Mouse (Mus musculus) midbrain, embryonic 10.5 days (tissue): ENCODE data around the gene Ttc34. TPM values are rescaled to one million over a fixed set of nuclear protein-coding genes. Genes with fewer than 3 reads are reported as not detected.

Experiments used
- DNase-seq: peaks from one replicate; pipeline ENCODE4 v3.0.0-alpha.2; 2017; ENCODE audit warnings: low spot score
- H3K27ac ChIP-seq: fragments of 300-500 bp; sonication (generic); replicated peaks from 2 replicates; pipeline ENCODE4 v1.5.1; 2016; ENCODE audit warnings: mild to moderate bottlenecking
- H3K27me3 ChIP-seq: fragments of 300-500 bp; sonication (generic); 2 replicates; pipeline ENCODE4 v1.6.1; 2016; ENCODE audit warnings: low read depth, mild to moderate bottlenecking; ENCODE audit not compliant: poor library complexity, severe bottlenecking
- H3K36me3 ChIP-seq: fragments of 300-500 bp; sonication (generic); 2 replicates; pipeline ENCODE4 v1.6.1; 2016; ENCODE audit warnings: mild to moderate bottlenecking, moderate library complexity
- H3K4me1 ChIP-seq: fragments of 300-500 bp; sonication (generic); 2 replicates; pipeline ENCODE4 v1.6.1; 2016
- H3K4me3 ChIP-seq: fragments of 300-500 bp; sonication (generic); 2 replicates; pipeline ENCODE4 v1.5.1; 2016; ENCODE audit warnings: mild to moderate bottlenecking, moderate library complexity
- H3K9me3 ChIP-seq: fragments of 300-500 bp; sonication (generic); replicated peaks from 2 replicates; pipeline ENCODE4 v1.6.1; 2016; ENCODE audit warnings: mild to moderate bottlenecking
- WGBS: fragments of 180-500 bp; shearing (Covaris S2); methylation state at CpG from one replicate; pipeline ENCODE4 v1.1.7; 2016; 5-methylcytosine and 5-hydroxymethylcytosine counted together
- polyA plus RNA-seq: library from polyadenylated mRNA; unstranded; fragments of >200 nt; fragmentation: Nextera tagmentation; extraction: Ambion mirVana; gene quantifications from 2 replicates; pipeline ENCODE4 v1.2.1, GENCODE M21; 2016

The Ttc34 gene
- polyA plus RNA-seq, 1 experiment from 2014 or later = 0.22 TPM

GRCm38 (mm10) chr4:154863436-154863935, 26.2 kb downstream of the Ttc34 start:
- 87% methylated on average over 3 of the region's 3 CpGs for WGBS
- Histone ChIP-seq H3K4me1 (peaks cover 26% of the 10 kb centered on the region), H3K9me3 (no peaks in the 10 kb centered on the region), H3K36me3 (no peaks in the 10 kb centered on the region), H3K27ac (peak overlapping the region; percentile 89), H3K27me3 (peaks cover 57% of the 10 kb centered on the region), H3K4me3 (peak overlapping the region; percentile 53; the same call in 1 of the 2 replicates)
- no peak for DNase-seq

DNA sequence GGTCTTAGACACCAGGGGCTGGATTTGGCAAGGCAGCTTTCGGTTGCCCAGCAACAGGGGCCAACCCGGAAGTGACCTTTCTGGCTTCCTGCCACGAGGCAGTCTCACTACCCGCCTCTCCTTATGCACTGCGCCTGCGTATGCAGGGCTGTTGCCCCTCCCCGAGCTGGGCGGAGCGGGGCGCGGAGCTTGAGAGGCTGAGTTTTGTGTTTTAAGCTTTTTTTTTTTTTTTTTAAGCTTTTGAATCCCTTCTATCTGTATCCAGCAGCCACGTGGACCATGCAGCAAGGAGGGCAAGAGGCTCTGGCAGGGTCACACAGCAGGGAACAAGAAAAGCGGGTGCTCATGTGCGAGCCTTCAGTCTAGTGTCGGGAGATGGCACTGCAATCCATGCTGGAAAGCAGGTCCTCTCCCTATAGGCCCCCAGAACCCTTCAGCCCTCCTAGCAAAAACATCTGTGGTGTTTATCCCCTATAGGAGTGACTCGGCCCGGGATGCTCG, 27.1 kb downstream of the Ttc34 start:
- Histone ChIP-seq H3K27me3 (peaks cover 57% of the 10 kb centered on the region), H3K4me3 (peak overlapping the region; percentile 53), H3K27ac (peak overlapping the region; percentile 89), H3K36me3 (no peaks in the 10 kb centered on the region), H3K9me3 (no peaks in the 10 kb centered on the region), H3K4me1 (peaks cover 30% of the 10 kb centered on the region)
- peak; percentile 97 for DNase-seq
- WGBS = 1% methylated on average over 18 of the region's 18 CpGs

- Histone ChIP-seq H3K27ac (peak overlapping the region; percentile 89), H3K36me3 (no peaks in the 10 kb centered on the region), H3K4me3 (peak overlapping the region; percentile 53), H3K9me3 (no peaks in the 10 kb centered on the region), H3K4me1 (peaks cover 30% of the 10 kb centered on the region), H3K27me3 (peaks cover 63% of the 10 kb centered on the region)
- DNase-seq = no peak
- WGBS = 82% methylated on average over 18 of the region's 18 CpGs
Measured at GRCm38 (mm10) chr4:154864961-154865760, 27.9 kb downstream of the Ttc34 start.

GRCm38 (mm10) chr4:154866391-154866790, 29.1 kb downstream of the Ttc34 start:
- H3K4me3 ChIP-seq = no peak overlapping the region
- DNase-seq = no peak
- H3K36me3 ChIP-seq = no peaks in the 10 kb centered on the region
- peaks cover 42% of the 10 kb centered on the region for H3K4me1 ChIP-seq
- H3K27me3 ChIP-seq = peaks cover 66% of the 10 kb centered on the region
- H3K27ac ChIP-seq = no peak overlapping the region
- 91% methylated on average over 5 of the region's 5 CpGs for WGBS
- no peaks in the 10 kb centered on the region for H3K9me3 ChIP-seq

DNA sequence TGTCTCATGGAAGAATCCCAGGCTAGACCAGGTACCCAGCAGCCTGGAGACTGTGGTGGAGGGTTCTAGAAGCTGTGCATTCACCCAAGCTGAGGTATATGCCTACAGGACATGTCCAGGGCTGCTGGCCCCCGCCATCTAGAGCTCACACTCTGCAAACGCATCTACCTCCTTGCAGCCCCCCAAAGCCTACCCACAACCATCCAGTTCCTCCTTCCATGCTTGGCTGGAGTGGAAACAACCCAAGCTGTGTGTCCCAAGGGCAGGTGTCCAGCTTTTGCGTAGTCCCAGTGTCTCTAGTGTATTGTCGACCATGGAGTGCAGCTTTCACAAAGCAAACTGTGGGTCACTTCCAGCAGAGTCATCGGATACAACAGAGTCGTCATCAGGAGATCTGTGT, 30.0 kb downstream of the Ttc34 start:
- Histone ChIP-seq H3K4me3 (no peak overlapping the region), H3K27ac (no peak overlapping the region), H3K4me1 (peaks cover 51% of the 10 kb centered on the region), H3K36me3 (no peaks in the 10 kb centered on the region), H3K9me3 (no peaks in the 10 kb centered on the region), H3K27me3 (peaks cover 68% of the 10 kb centered on the region)
- DNase-seq = no peak
- WGBS = 88% methylated on average over 6 of the region's 6 CpGs

DNA sequence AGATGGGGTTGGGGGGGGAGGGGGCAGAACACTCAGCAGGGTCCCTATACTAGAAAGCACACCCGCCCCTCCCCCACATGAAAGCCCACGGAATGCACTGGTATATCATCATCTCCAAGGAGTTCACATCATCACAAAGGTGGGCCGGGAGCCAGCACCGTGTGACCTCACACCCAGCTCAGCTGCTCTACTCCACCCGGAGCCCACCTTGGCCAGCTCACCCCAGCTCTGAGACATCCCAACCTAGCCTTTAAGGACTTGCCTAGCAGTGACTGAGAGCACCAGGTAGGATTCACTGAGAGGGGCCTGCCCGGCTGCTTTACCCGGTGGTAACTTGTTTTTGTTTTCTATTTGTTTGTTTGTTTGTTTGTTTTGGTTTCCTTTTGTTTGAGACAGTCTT, 32.2 kb downstream of the Ttc34 start, which contains the start of gene Mmel1:
Gene Mmel1, plus strand, starts transcription at position 146 of the 400 bp plus-strand sequence.
- WGBS = 93% methylated on average over 7 of the region's 7 CpGs

GRCm38 (mm10) chr4:154870721-154871120, 33.5 kb downstream of the Ttc34 start:
- 56% methylated on average over 4 of the region's 4 CpGs for WGBS
- Histone ChIP-seq H3K27ac (no peak overlapping the region), H3K9me3 (no peaks in the 10 kb centered on the region), H3K4me3 (no peak overlapping the region), H3K36me3 (no peaks in the 10 kb centered on the region), H3K4me1 (peaks cover 32% of the 10 kb centered on the region), H3K27me3 (peaks cover 75% of the 10 kb centered on the region)
- no peak for DNase-seq

More for the DNA sequence above, 32.2 kb downstream of the Ttc34 start, which contains the start of gene Mmel1:
- DNase-seq = no peak
- H3K9me3 ChIP-seq = no peaks in the 10 kb centered on the region
- H3K4me1 ChIP-seq = peaks cover 42% of the 10 kb centered on the region
- H3K27ac ChIP-seq = no peak within 1 kb of the TSS
- H3K4me3 ChIP-seq = no peak within 1 kb of the TSS
- H3K27me3 ChIP-seq = peaks cover 82% of the 10 kb centered on the region
- no peaks in the 10 kb centered on the region for H3K36me3 ChIP-seq

DNA sequence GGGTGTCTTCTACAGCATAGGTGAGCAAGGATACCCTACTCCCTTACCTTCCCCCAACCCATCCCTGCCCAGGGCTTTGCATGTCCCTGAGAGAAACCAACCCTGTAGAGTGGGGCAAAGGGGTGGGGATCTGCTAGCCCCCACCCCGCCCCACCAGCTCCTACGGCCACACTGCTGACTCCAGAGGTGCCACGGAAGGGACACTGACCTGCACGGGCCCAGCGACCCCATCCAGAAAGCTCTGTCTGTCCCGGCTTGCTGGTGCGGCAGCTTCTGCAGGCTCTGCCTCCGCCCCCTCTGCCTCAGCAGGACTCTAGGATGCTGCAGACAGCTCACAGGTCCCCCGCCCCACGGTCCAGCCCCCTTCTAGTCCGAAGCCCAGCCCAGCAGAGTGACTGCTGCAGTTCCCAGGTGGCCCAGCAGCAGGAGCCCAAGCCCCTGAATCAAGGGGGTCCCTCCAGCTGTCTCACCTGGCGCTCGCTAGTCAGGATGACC, 34.5 kb downstream of the Ttc34 start:
- 3% methylated on average over 13 of the region's 13 CpGs for WGBS
- H3K27ac ChIP-seq = peak overlapping the region; percentile 66
- H3K4me3 ChIP-seq = peak overlapping the region; percentile 43
- H3K9me3 ChIP-seq = no peaks in the 10 kb centered on the region
- H3K4me1 ChIP-seq = peaks cover 43% of the 10 kb centered on the region
- peak; percentile 57 for DNase-seq
- no peaks in the 10 kb centered on the region for H3K36me3 ChIP-seq
- H3K27me3 ChIP-seq = peaks cover 67% of the 10 kb centered on the region

DNA sequence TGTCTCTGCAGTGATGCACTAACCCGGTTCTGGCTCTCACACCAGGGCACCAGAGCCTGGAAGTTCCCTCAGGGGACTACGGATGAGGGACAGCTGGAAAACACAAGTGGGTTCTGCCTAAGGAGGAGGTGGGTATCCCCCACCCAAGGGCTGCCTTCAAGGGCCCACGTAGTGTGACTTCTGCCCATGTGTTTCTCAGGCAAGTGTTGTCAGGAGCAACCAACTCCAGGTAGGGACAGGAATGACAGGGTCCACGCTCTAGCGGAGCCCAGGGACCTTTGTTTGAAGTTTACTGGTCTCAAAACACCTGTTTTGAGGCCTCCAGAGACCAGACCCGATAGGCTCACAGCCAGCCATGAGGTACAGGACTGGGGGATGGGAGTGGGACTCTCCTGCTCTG, 35.9 kb downstream of the Ttc34 start:
- H3K36me3 ChIP-seq = no peaks in the 10 kb centered on the region
- 79% methylated on average over 6 of the region's 6 CpGs for WGBS
- H3K4me1 ChIP-seq = peaks cover 52% of the 10 kb centered on the region
- peaks cover 53% of the 10 kb centered on the region for H3K27me3 ChIP-seq
- H3K4me3 ChIP-seq = no peak overlapping the region
- H3K27ac ChIP-seq = no peak overlapping the region
- no peak for DNase-seq
- no peaks in the 10 kb centered on the region for H3K9me3 ChIP-seq

DNA sequence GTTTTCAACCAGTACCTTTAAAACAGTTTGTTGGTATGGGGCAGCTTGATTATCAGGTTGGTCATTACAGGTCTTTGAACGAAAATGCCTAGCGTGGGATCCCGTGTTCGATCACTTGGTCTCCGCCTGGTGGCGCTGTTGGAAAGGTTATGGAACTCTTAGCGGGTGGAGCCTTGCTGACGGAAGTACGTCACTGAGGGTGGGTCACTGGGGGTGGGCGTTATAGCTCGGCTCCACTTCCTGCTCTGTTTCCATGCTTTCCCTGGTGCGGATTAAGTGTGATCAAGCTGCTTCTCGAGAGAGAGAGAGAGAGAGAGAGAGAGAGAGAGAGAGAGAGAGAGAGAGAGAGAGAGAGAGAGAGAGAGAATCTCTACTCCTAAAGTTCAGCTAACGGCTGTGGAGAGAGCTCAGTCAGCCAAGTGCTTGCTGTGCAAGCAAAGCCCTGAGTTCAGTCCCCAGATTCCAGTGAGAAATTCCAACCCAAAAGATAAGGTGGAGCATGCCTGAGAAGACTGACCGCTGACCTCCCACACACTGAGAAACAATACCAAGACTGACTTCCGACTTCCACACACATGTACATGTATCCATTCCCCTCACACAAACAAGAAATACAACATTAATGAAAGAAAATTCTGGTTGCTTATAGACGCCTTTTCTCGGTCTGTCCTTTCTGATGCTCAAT, 40.7 kb downstream of the Ttc34 start:
- peak; percentile 95 for DNase-seq
- Histone ChIP-seq H3K36me3 (no peaks in the 10 kb centered on the region), H3K9me3 (no peaks in the 10 kb centered on the region), H3K4me3 (peak overlapping the region; percentile 54), H3K27ac (peak overlapping the region; percentile 83), H3K4me1 (peaks cover 33% of the 10 kb centered on the region), H3K27me3 (peaks cover 7% of the 10 kb centered on the region)
- 13% methylated on average over 18 of the region's 18 CpGs for WGBS

GRCm38 (mm10) chr4:154880730-154881129, 43.5 kb downstream of the Ttc34 start:
- no peaks in the 10 kb centered on the region for H3K36me3 ChIP-seq
- no peak overlapping the region for H3K27ac ChIP-seq
- H3K9me3 ChIP-seq = no peaks in the 10 kb centered on the region
- 84% methylated on average over 6 of the region's 6 CpGs for WGBS
- H3K4me3 ChIP-seq = no peak overlapping the region
- DNase-seq = no peak
- H3K27me3 ChIP-seq = no peaks in the 10 kb centered on the region
- H3K4me1 ChIP-seq = peaks cover 35% of the 10 kb centered on the region

DNA sequence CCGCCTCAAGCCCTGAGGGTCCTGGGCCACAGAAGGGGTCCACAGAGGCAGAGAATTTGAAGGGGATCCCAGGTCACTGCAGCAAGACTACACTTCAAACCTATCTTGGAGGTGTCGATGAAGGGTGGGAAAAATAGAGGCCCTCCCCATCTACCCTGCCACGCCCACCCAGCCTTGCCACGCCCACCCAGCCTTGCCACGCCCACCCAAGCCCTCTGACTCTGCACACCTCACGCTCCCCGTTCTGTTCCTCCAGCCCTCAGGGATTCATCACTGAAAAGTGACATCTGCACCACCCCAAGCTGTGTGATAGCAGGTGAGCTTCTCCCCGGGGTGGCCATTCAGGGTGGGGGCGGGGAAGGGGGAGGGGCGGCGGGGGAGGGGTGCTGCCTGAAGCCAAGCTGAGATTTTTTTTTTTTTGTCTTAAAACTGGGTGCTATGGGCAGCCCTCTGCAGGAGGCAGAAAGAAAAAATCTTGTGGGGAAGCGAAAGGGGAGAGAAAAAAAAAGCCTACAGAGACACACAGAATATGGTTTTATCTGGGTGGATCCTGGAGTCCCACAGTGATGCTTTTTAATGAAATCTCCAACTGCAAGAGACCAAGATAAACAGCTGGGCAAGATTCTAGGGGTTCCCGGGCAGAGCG, 44.9 kb downstream of the Ttc34 start:
- Histone ChIP-seq H3K36me3 (no peaks in the 10 kb centered on the region), H3K9me3 (no peaks in the 10 kb centered on the region), H3K27me3 (no peaks in the 10 kb centered on the region), H3K4me3 (no peak overlapping the region), H3K27ac (no peak overlapping the region), H3K4me1 (peaks cover 29% of the 10 kb centered on the region)
- DNase-seq = no peak
- WGBS = 29% methylated on average over 14 of the region's 14 CpGs
